Mouse (Mus musculus): ENCODE measurements around the gene Rapgef2.
"Not testable (repeated sequence)": the region's sequence is repeated elsewhere in the genome, so short reads cannot be mapped to it uniquely, and the experiment has no call there.

Rapgef2 gene

GRCm38 (mm10) chr3:79237619-79238342 is 48.5 kb downstream of the Rapgef2 start:
- DNase-seq (ENCODE audit: extremely low spot score, low read depth, low spot score), result no peak

GRCm38 (mm10) chr3:79234485-79234884 is 51.8 kb downstream of the Rapgef2 start:
- no peak for DNase-seq (ENCODE audit: extremely low spot score, low read depth, low spot score)

GRCm38 (mm10) chr3:79233478-79234415 is 52.6 kb downstream of the Rapgef2 start:
- no peak for DNase-seq (ENCODE audit: extremely low spot score, low read depth, low spot score)

- DNase-seq (ENCODE audit: extremely low spot score, low read depth, low spot score), result no peak
Measured at GRCm38 (mm10) chr3:79230718-79231117, 55.6 kb downstream of the Rapgef2 start.

GRCm38 (mm10) chr3:79229546-79229945 is 56.8 kb downstream of the Rapgef2 start:
- no peak for DNase-seq (ENCODE audit: extremely low spot score, low read depth, low spot score)

GRCm38 (mm10) chr3:79228304-79228703 is 58.0 kb downstream of the Rapgef2 start:
- no peak for DNase-seq (ENCODE audit: extremely low spot score, low read depth, low spot score)

GRCm38 (mm10) chr3:79227356-79228088 is 58.8 kb downstream of the Rapgef2 start:
- DNase-seq (ENCODE audit: extremely low spot score, low read depth, low spot score), result no peak

GRCm38 (mm10) chr3:79226807-79227206 is 59.5 kb downstream of the Rapgef2 start:
- not testable (repeated sequence) for DNase-seq (ENCODE audit: extremely low spot score, low read depth, low spot score)

GRCm38 (mm10) chr3:79225888-79226287 is 60.4 kb downstream of the Rapgef2 start:
- no peak for DNase-seq (ENCODE audit: extremely low spot score, low read depth, low spot score)

- no peak for DNase-seq (ENCODE audit: extremely low spot score, low read depth, low spot score)
Measured at GRCm38 (mm10) chr3:79224352-79224751, 62.0 kb downstream of the Rapgef2 start.

- DNase-seq (ENCODE audit: extremely low spot score, low read depth, low spot score), result no peak
Measured at GRCm38 (mm10) chr3:79223281-79223680, 63.0 kb downstream of the Rapgef2 start.

- no peak for DNase-seq (ENCODE audit: extremely low spot score, low read depth, low spot score)
Measured at GRCm38 (mm10) chr3:79222192-79222960, 63.9 kb downstream of the Rapgef2 start.

- DNase-seq (ENCODE audit: extremely low spot score, low read depth, low spot score), result peak; percentile 64
Measured at GRCm38 (mm10) chr3:79221296-79222191, 64.8 kb downstream of the Rapgef2 start.

- DNase-seq (ENCODE audit: extremely low spot score, low read depth, low spot score), result no peak
Measured at GRCm38 (mm10) chr3:79219144-79219930, 67.0 kb downstream of the Rapgef2 start.

GRCm38 (mm10) chr3:79218566-79219051 is 67.7 kb downstream of the Rapgef2 start:
- DNase-seq (ENCODE audit: extremely low spot score, low read depth, low spot score), result no peak

GRCm38 (mm10) chr3:79210243-79210642 is 76.1 kb downstream of the Rapgef2 start:
- no peak for DNase-seq (ENCODE audit: extremely low spot score, low read depth, low spot score)

GRCm38 (mm10) chr3:79207216-79207615 is 79.1 kb downstream of the Rapgef2 start:
- DNase-seq (ENCODE audit: extremely low spot score, low read depth, low spot score), result no peak

- DNase-seq (ENCODE audit: extremely low spot score, low read depth, low spot score), result no peak
Measured at GRCm38 (mm10) chr3:79206524-79206923, 79.8 kb downstream of the Rapgef2 start.

- no peak for DNase-seq (ENCODE audit: extremely low spot score, low read depth, low spot score)
Measured at GRCm38 (mm10) chr3:79205981-79206380, 80.3 kb downstream of the Rapgef2 start.

Measured in hindlimb bud, embryonic 11.5 days (tissue).